Mouse (Mus musculus): ENCODE data around the gene Gnb1l. TPM values are rescaled to one million over a fixed set of nuclear protein-coding genes. Genes with fewer than 3 reads are reported as not detected.

The Gnb1l gene
- polyA plus RNA-seq, 1 experiment from 2014 or later: 12.9 TPM

- Histone ChIP-seq H3K9ac (no peak overlapping the region), H3K9me3 (no peaks in the 10 kb centered on the region), H3K4me3 (0 out of 2 replicates have a peak overlapping the region, but pooled peaks have one; percentile 11), H3K36me3 (no peaks in the 10 kb centered on the region), H3K27ac (no peak overlapping the region), H3K4me1 (peaks cover 22% of the 10 kb centered on the region), H3K27me3 (replicated peaks) (peaks cover 86% of the 10 kb centered on the region), H3K4me2 (replicated peaks) (peak overlapping the region; percentile 45)
- 0 out of 2 replicates have a peak, but pooled peaks have one; percentile 17 for ATAC-seq (ENCODE audit: low FRiP score, low read depth)
- WGBS: under 1% methylated on average over 59 of the region's 59 CpGs
Measured at GRCm38 (mm10) chr16:18591047-18592018, 92.8 kb downstream of the Gnb1l start.

- no peak for ATAC-seq (ENCODE audit: low FRiP score, low read depth)
- WGBS: 77% methylated on average over 2 of the region's 2 CpGs
- Histone ChIP-seq H3K4me2 (replicated peaks) (no peak overlapping the region), H3K36me3 (no peaks in the 10 kb centered on the region), H3K9ac (no peak overlapping the region), H3K4me1 (peaks cover 12% of the 10 kb centered on the region), H3K27ac (no peak overlapping the region), H3K4me3 (no peak overlapping the region), H3K27me3 (replicated peaks) (peaks cover 69% of the 10 kb centered on the region), H3K9me3 (no peaks in the 10 kb centered on the region)
Measured at GRCm38 (mm10) chr16:18593930-18594329, 95.4 kb downstream of the Gnb1l start.

- Histone ChIP-seq H3K9me3 (no peaks in the 10 kb centered on the region), H3K4me3 (no peak overlapping the region), H3K9ac (no peak overlapping the region), H3K36me3 (no peaks in the 10 kb centered on the region), H3K4me2 (replicated peaks) (no peak overlapping the region), H3K4me1 (peaks cover 5% of the 10 kb centered on the region; the same call in 1 of the 2 replicates), H3K27ac (no peak overlapping the region), H3K27me3 (replicated peaks) (peaks cover 49% of the 10 kb centered on the region)
- no peak for ATAC-seq (ENCODE audit: low FRiP score, low read depth)
- 53% methylated on average over 5 of the region's 5 CpGs for WGBS
Measured at GRCm38 (mm10) chr16:18596255-18596654, 97.7 kb downstream of the Gnb1l start.

- peaks cover 34% of the 10 kb centered on the region for H3K27me3 ChIP-seq (replicated peaks)
- 86% methylated on average over 3 of the region's 3 CpGs for WGBS
- no peaks in the 10 kb centered on the region for H3K4me1 ChIP-seq
Measured at GRCm38 (mm10) chr16:18598006-18598405, 99.5 kb downstream of the Gnb1l start.

GRCm38 (mm10) chr16:18601447-18601846 is 102.9 kb downstream of the Gnb1l start:
- no peak for ATAC-seq (ENCODE audit: low FRiP score, low read depth)
- Histone ChIP-seq H3K27ac (no peak overlapping the region), H3K36me3 (no peaks in the 10 kb centered on the region), H3K9ac (no peak overlapping the region), H3K4me1 (peaks cover 3% of the 10 kb centered on the region; the same call in 1 of the 2 replicates), H3K4me3 (no peak overlapping the region), H3K4me2 (replicated peaks) (no peak overlapping the region), H3K9me3 (no peaks in the 10 kb centered on the region), H3K27me3 (replicated peaks) (peaks cover 11% of the 10 kb centered on the region; the same call in 1 of the 2 replicates)
- WGBS: 55% methylated on average over 7 of the region's 7 CpGs

More at GRCm38 (mm10) chr16:18598006-18598405, 99.5 kb downstream of the Gnb1l start:
- ATAC-seq (ENCODE audit: low FRiP score, low read depth): no peak
- no peaks in the 10 kb centered on the region for H3K36me3 ChIP-seq
- H3K9ac ChIP-seq: no peak overlapping the region
- no peak overlapping the region for H3K4me2 ChIP-seq (replicated peaks)
- no peak overlapping the region for H3K4me3 ChIP-seq
- no peak overlapping the region for H3K27ac ChIP-seq
- H3K9me3 ChIP-seq: no peaks in the 10 kb centered on the region

- WGBS: 61% methylated on average over 8 of the region's 8 CpGs
- H3K36me3 ChIP-seq: no peaks in the 10 kb centered on the region
- H3K4me1 ChIP-seq: peaks cover 11% of the 10 kb centered on the region
- H3K9ac ChIP-seq: no peak overlapping the region
- H3K9me3 ChIP-seq: no peaks in the 10 kb centered on the region
- H3K4me2 ChIP-seq (replicated peaks): no peak overlapping the region
- H3K27me3 ChIP-seq (replicated peaks): 0 out of 2 replicates have a peak, but pooled peaks cover 16% of the 10 kb centered on the region
- ATAC-seq (ENCODE audit: low FRiP score, low read depth): no peak
- no peak overlapping the region for H3K4me3 ChIP-seq
- H3K27ac ChIP-seq: no peak overlapping the region
Measured at GRCm38 (mm10) chr16:18604267-18604701, 105.8 kb downstream of the Gnb1l start.

GRCm38 (mm10) chr16:18605705-18606104 is 107.2 kb downstream of the Gnb1l start:
- Histone ChIP-seq H3K9me3 (no peaks in the 10 kb centered on the region), H3K4me1 (peaks cover 11% of the 10 kb centered on the region), H3K27ac (no peak overlapping the region), H3K9ac (no peak overlapping the region), H3K4me3 (no peak overlapping the region), H3K4me2 (replicated peaks) (no peak overlapping the region), H3K36me3 (no peaks in the 10 kb centered on the region), H3K27me3 (replicated peaks) (peaks cover 22% of the 10 kb centered on the region)
- 80% methylated on average over 5 of the region's 5 CpGs for WGBS
- ATAC-seq (ENCODE audit: low FRiP score, low read depth): no peak

- no peak for ATAC-seq (ENCODE audit: low FRiP score, low read depth)
- Histone ChIP-seq H3K9me3 (no peaks in the 10 kb centered on the region), H3K9ac (no peak overlapping the region), H3K4me1 (peaks cover 31% of the 10 kb centered on the region), H3K27ac (no peak overlapping the region), H3K4me3 (no peak overlapping the region), H3K4me2 (replicated peaks) (peak overlapping the region; percentile 26; the same call in 1 of the 2 replicates), H3K27me3 (replicated peaks) (peaks cover 24% of the 10 kb centered on the region), H3K36me3 (no peaks in the 10 kb centered on the region)
- 7% methylated on average over 11 of the region's 11 CpGs for WGBS
Measured at GRCm38 (mm10) chr16:18608226-18608625, 109.7 kb downstream of the Gnb1l start.

GRCm38 (mm10) chr16:18609099-18609498 is 110.6 kb downstream of the Gnb1l start:
- no peak for ATAC-seq (ENCODE audit: low FRiP score, low read depth)
- Histone ChIP-seq H3K27me3 (replicated peaks) (peaks cover 24% of the 10 kb centered on the region), H3K9ac (no peak overlapping the region), H3K4me1 (peaks cover 31% of the 10 kb centered on the region), H3K4me3 (no peak overlapping the region), H3K36me3 (no peaks in the 10 kb centered on the region), H3K4me2 (replicated peaks) (no peak overlapping the region), H3K27ac (no peak overlapping the region), H3K9me3 (no peaks in the 10 kb centered on the region)
- whole genome bisulfite sequencing: 70% methylated on average over 2 of the region's 2 CpGs

- Histone ChIP-seq H3K9me3 (no peaks in the 10 kb centered on the region), H3K27me3 (replicated peaks) (peaks cover 24% of the 10 kb centered on the region), H3K36me3 (no peaks in the 10 kb centered on the region), H3K4me3 (no peak overlapping the region), H3K4me1 (peaks cover 35% of the 10 kb centered on the region), H3K27ac (no peak overlapping the region), H3K4me2 (replicated peaks) (no peak overlapping the region), H3K9ac (no peak overlapping the region)
- WGBS: 53% methylated on average over 13 of the region's 13 CpGs
- 0 out of 2 replicates have a peak, but pooled peaks have one; percentile 31 for ATAC-seq (ENCODE audit: low FRiP score, low read depth)
Measured at GRCm38 (mm10) chr16:18611752-18612151, 113.2 kb downstream of the Gnb1l start.

- H3K27me3 ChIP-seq (replicated peaks): peaks cover 22% of the 10 kb centered on the region
- H3K27ac ChIP-seq: no peak overlapping the region
- no peak for ATAC-seq (ENCODE audit: low FRiP score, low read depth)
- H3K9ac ChIP-seq: no peak overlapping the region
- H3K4me1 ChIP-seq: peaks cover 39% of the 10 kb centered on the region
- H3K9me3 ChIP-seq: no peaks in the 10 kb centered on the region
- H3K4me2 ChIP-seq (replicated peaks): no peak overlapping the region
- no peak overlapping the region for H3K4me3 ChIP-seq
- WGBS: 65% methylated on average over 3 of the region's 3 CpGs
- no peaks in the 10 kb centered on the region for H3K36me3 ChIP-seq
Measured at GRCm38 (mm10) chr16:18613301-18613700, 114.8 kb downstream of the Gnb1l start.

All from neural tube, embryonic 12.5 days (tissue).